In genomic region chr5:122476078-122476477, GRCm38 (mm10) we compare ENCODE assay signal across 17 mouse cellular contexts.
"Had no signal": no experiment of that assay in that cellular context is flagged by ENCODE, and none has a peak within 500 bp of the region (broad histone marks: within the 10 kb centered on the region; RNA-seq: fewer than 3 reads in every experiment).

No protein-coding gene starts in this region.

- H3K4me2 ChIP-seq: lung, embryonic 15.5 days; midbrain, embryonic 11.5 days; midbrain, embryonic 13.5 days; midbrain, embryonic 15.5 days; neural tube, embryonic 12.5 days; stomach, embryonic 15.5 days had no signal

- H3K9ac ChIP-seq: lung, embryonic 15.5 days; midbrain, embryonic 13.5 days; midbrain, embryonic 15.5 days; neural tube, embryonic 12.5 days; stomach, embryonic 15.5 days had no signal

- DNase-seq: lung, adult 2 months; lung, postnatal 14 days; lung, postnatal 36 days; right cerebral cortex, postnatal 14 days; thymus, adult 2 months; thymus, postnatal 25 days; thymus, postnatal 4 days had no signal

- H3K27ac ChIP-seq: lung, embryonic 15.5 days; macrophage; midbrain, embryonic 13.5 days; midbrain, embryonic 15.5 days; neural tube, embryonic 12.5 days; stomach, embryonic 15.5 days; stomach, postnatal 0 days had no signal

- H3K9me3 ChIP-seq: lung, embryonic 15.5 days; megakaryocyte, embryonic 14.5 days; midbrain, embryonic 13.5 days; midbrain, embryonic 15.5 days; neural tube, embryonic 12.5 days; stomach, embryonic 15.5 days had no signal

- H3K4me3 ChIP-seq: lung, embryonic 15.5 days; megakaryocyte, embryonic 14.5 days; midbrain, embryonic 13.5 days; midbrain, embryonic 15.5 days; neural tube, embryonic 12.5 days; stomach, embryonic 15.5 days had no signal

- H3K4me1 ChIP-seq: lung, embryonic 15.5 days; midbrain, embryonic 13.5 days; midbrain, embryonic 15.5 days had no signal

- H3K27me3 ChIP-seq: lung, embryonic 15.5 days; megakaryocyte, embryonic 14.5 days; midbrain, embryonic 13.5 days; midbrain, embryonic 15.5 days; neural tube, embryonic 12.5 days; stomach, embryonic 15.5 days had no signal

- ATAC-seq: lung, postnatal 0 days; midbrain, embryonic 13.5 days; midbrain, embryonic 15.5 days had no signal
